In the genomic region with DNA sequence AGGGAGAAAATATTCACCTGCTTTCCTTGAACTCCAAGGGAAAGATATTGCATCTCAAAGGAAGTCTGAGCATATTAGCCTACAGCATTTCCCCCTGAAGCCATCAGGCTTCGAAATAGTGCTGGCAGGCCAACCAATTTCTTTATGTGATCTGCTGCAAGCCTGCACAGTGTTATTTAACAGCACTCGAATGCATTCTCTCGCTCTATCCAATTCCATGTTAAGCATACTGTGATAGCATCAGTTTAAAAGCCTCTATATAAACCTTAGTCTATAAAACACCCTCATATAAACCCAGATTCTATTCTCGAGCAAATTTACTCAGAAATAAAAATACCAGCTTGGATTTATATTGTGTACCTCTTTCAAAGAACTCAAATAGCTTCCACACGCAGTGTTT, we compare ENCODE assay signal across 16 mouse cellular contexts.
"Had no signal": no experiment of that assay in that cellular context is flagged by ENCODE, and none has a peak within 500 bp of the region (broad histone marks: within the 10 kb centered on the region; RNA-seq: fewer than 3 reads in every experiment).

No protein-coding gene starts in this region.

- H3K36me3 ChIP-seq: limb, embryonic 12.5 days; liver, embryonic 13.5 days; neural tube, embryonic 13.5 days had no signal

- H3K9ac ChIP-seq: limb, embryonic 12.5 days; liver, embryonic 13.5 days; neural tube, embryonic 13.5 days had no signal

- ATAC-seq: intestine, embryonic 16.5 days had no signal

- H3K4me3 ChIP-seq: left cerebral cortex, adult 2 months; limb, embryonic 12.5 days; liver, embryonic 13.5 days; neural tube, embryonic 13.5 days had no signal

- H3K4me1 ChIP-seq: limb, embryonic 12.5 days had no signal

- H3K4me2 ChIP-seq: limb, embryonic 12.5 days; liver, embryonic 13.5 days; neural tube, embryonic 13.5 days had no signal

- H3K9me3 ChIP-seq: limb, embryonic 12.5 days; liver, embryonic 13.5 days; neural tube, embryonic 13.5 days had no signal

- H3K27ac ChIP-seq: left cerebral cortex, adult 2 months; limb, embryonic 12.5 days; liver, embryonic 13.5 days; neural tube, embryonic 13.5 days had no signal

- DNase-seq: kidney, adult 18-20 months; kidney, adult 9 months; kidney, postnatal 14 days; kidney, postnatal 4 days; layer of hippocampus, postnatal 36 days; liver, embryonic 13.5 days; lung, adult 2 months; lung, postnatal 14 days; lung, postnatal 4 days; thymus, adult 18-20 months; thymus, postnatal 14 days; thymus, postnatal 4 days had no signal

- H3K27me3 ChIP-seq: limb, embryonic 12.5 days; liver, embryonic 13.5 days; neural tube, embryonic 13.5 days had no signal
